Mouse (Mus musculus) ES-Bruce4 (cell line): ENCODE measurements around the gene Klf8. TPM values are rescaled to one million over a fixed set of nuclear protein-coding genes. Genes with fewer than 3 reads are reported as not detected.

Source experiments
- H3K27ac ChIP-seq: 2 replicates; pipeline ENCODE4 v1.5.1; 2012; ENCODE audit warnings: low read length, inconsistent platforms; ENCODE audit not compliant: insufficient read depth
- H3K27me3 ChIP-seq: 2 replicates; pipeline ENCODE4 v1.6.1; 2012; ENCODE audit warnings: mild to moderate bottlenecking, low read length, inconsistent platforms; ENCODE audit not compliant: control insufficient read depth, poor library complexity, insufficient read depth, severe bottlenecking
- H3K36me3 ChIP-seq: 2 replicates; pipeline ENCODE4 v1.6.1; 2012; ENCODE audit warnings: inconsistent platforms, mild to moderate bottlenecking, low read length, moderate library complexity; ENCODE audit not compliant: control insufficient read depth, poor library complexity, insufficient read depth, severe bottlenecking
- H3K4me1 ChIP-seq: one replicate; pipeline ENCODE4 v1.8.1; 2011; ENCODE audit warnings: low read length; ENCODE audit not compliant: control insufficient read depth, insufficient read depth
- H3K4me3 ChIP-seq: 2 replicates; pipeline ENCODE4 v1.5.1; 2011; ENCODE audit warnings: low read depth, mild to moderate bottlenecking, low read length
- H3K9ac ChIP-seq: 2 replicates; pipeline ENCODE4 v1.6.1; 2012; ENCODE audit warnings: low read depth, mild to moderate bottlenecking, inconsistent platforms; ENCODE audit not compliant: poor library complexity, severe bottlenecking
- H3K9me3 ChIP-seq: replicated peaks from 2 replicates; pipeline ENCODE4 v1.6.1; 2012; ENCODE audit warnings: mild to moderate bottlenecking, low read length, inconsistent platforms; ENCODE audit not compliant: control insufficient read depth, poor library complexity, insufficient read depth, severe bottlenecking
- CTCF ChIP-seq: IDR thresholded peaks from one replicate; pipeline ENCODE4 v1.8.1; 2011; ENCODE audit warnings: low read depth, low read length
- EP300 ChIP-seq: IDR thresholded peaks from 2 replicates; pipeline ENCODE4 v1.6.1; 2011; ENCODE audit warnings: low read depth, low read length; ENCODE audit not compliant: insufficient read depth
- POLR2A ChIP-seq: IDR thresholded peaks from one replicate; pipeline ENCODE4 v1.8.1; 2011; ENCODE audit warnings: low read length; ENCODE audit not compliant: insufficient read depth
- polyA plus RNA-seq: library from polyadenylated mRNA; stranded (reverse); fragments of >200 nt; gene quantifications from 2 replicates; pipeline ENCODE4 v1.2.4, GENCODE M21; 2011; ENCODE audit warnings: low read depth; ENCODE audit not compliant: missing spikeins, insufficient read depth, insufficient read length

Gene Klf8
- polyA plus RNA-seq, 1 experiment, result 8.6 TPM

GRCm38 (mm10) chrX:153360216-153360590 lies 122.9 kb downstream of the Klf8 start:
- no peaks in the 10 kb centered on the region for H3K4me1 ChIP-seq
- TF ChIP-seq POLR2A, result no peak
- TF ChIP-seq CTCF, result no peak
- TF ChIP-seq EP300, result no peak
- no peaks in the 10 kb centered on the region for H3K27me3 ChIP-seq
- peak overlapping the region; percentile 69 for H3K9ac ChIP-seq
- H3K9me3 ChIP-seq, result no peaks in the 10 kb centered on the region
- no peaks in the 10 kb centered on the region for H3K36me3 ChIP-seq
- H3K4me3 ChIP-seq, result peak overlapping the region; percentile 74
- H3K27ac ChIP-seq, result peak overlapping the region; percentile 55

GRCm38 (mm10) chrX:153360666-153361269 lies 123.5 kb downstream of the Klf8 start:
- H3K4me1 ChIP-seq, result no peaks in the 10 kb centered on the region
- peak overlapping the region; percentile 69; the same call in 1 of the 2 replicates for H3K9ac ChIP-seq
- H3K9me3 ChIP-seq, result no peaks in the 10 kb centered on the region
- no peak for TF ChIP-seq CTCF
- TF ChIP-seq EP300, result no peak
- TF ChIP-seq POLR2A, result no peak
- peak overlapping the region; percentile 55; the same call in 1 of the 2 replicates for H3K27ac ChIP-seq
- H3K27me3 ChIP-seq, result no peaks in the 10 kb centered on the region
- H3K4me3 ChIP-seq, result peak overlapping the region; percentile 74
- no peaks in the 10 kb centered on the region for H3K36me3 ChIP-seq

- Histone ChIP-seq H3K9ac (no peak overlapping the region), H3K27me3 (no peaks in the 10 kb centered on the region), H3K4me3 (no peak overlapping the region), H3K27ac (no peak overlapping the region), H3K4me1 (no peaks in the 10 kb centered on the region), H3K36me3 (no peaks in the 10 kb centered on the region), H3K9me3 (no peaks in the 10 kb centered on the region)
- no peak for TF ChIP-seq EP300
- TF ChIP-seq CTCF, result peak; percentile 57
- TF ChIP-seq POLR2A, result no peak
These were observed 129.5 kb downstream of the Klf8 start for GRCm38 (mm10) chrX:153366754-153367153.

- H3K27me3 ChIP-seq, result no peaks in the 10 kb centered on the region
These were observed 132.5 kb downstream of the Klf8 start for GRCm38 (mm10) chrX:153369780-153370179.

GRCm38 (mm10) chrX:153375105-153375504 lies 137.8 kb downstream of the Klf8 start:
- no peaks in the 10 kb centered on the region for H3K9me3 ChIP-seq
- no peak for TF ChIP-seq CTCF
- no peak for TF ChIP-seq POLR2A
- no peak for TF ChIP-seq EP300
- H3K4me1 ChIP-seq, result no peaks in the 10 kb centered on the region
- H3K36me3 ChIP-seq, result no peaks in the 10 kb centered on the region
- H3K9ac ChIP-seq, result no peak overlapping the region
- no peak overlapping the region for H3K27ac ChIP-seq
- H3K4me3 ChIP-seq, result no peak overlapping the region
- no peaks in the 10 kb centered on the region for H3K27me3 ChIP-seq

More at GRCm38 (mm10) chrX:153369780-153370179, 132.5 kb downstream of the Klf8 start:
- Histone ChIP-seq H3K36me3 (no peaks in the 10 kb centered on the region), H3K27ac (no peak overlapping the region), H3K4me3 (no peak overlapping the region), H3K9ac (no peak overlapping the region), H3K4me1 (no peaks in the 10 kb centered on the region), H3K9me3 (no peaks in the 10 kb centered on the region)
- TF ChIP-seq POLR2A (no peak), EP300 (no peak), CTCF (no peak)

- Histone ChIP-seq H3K9ac (no peak overlapping the region), H3K27me3 (no peaks in the 10 kb centered on the region), H3K27ac (no peak overlapping the region), H3K9me3 (no peaks in the 10 kb centered on the region), H3K4me1 (no peaks in the 10 kb centered on the region), H3K4me3 (no peak overlapping the region), H3K36me3 (no peaks in the 10 kb centered on the region; the same call in 1 of the 2 replicates)
- TF ChIP-seq POLR2A (no peak), CTCF (no peak), EP300 (no peak)
These were observed 144.5 kb downstream of the Klf8 start for GRCm38 (mm10) chrX:153381753-153382152.
